Mouse (Mus musculus) liver, embryonic 12.5 days (tissue): Measurements from ENCODE around the gene F13b. TPM values are rescaled to one million over a fixed set of nuclear protein-coding genes. Genes with fewer than 3 reads are reported as not detected.

ENCODE experiments used
- ATAC-seq: fragments of 200-750 bp; cut with Nextera tagmentation; 2 replicates; pipeline ENCODE4 v1.8.0; 2017; ENCODE audit warnings: moderate number of reproducible peaks, mild to moderate bottlenecking, moderate library complexity
- H3K27ac ChIP-seq: fragments of 300-500 bp; sonication (generic); 2 replicates; pipeline ENCODE4 v1.5.1; 2016; ENCODE audit warnings: mild to moderate bottlenecking
- H3K27me3 ChIP-seq: fragments of 300-500 bp; sonication (generic); replicated peaks from 2 replicates; pipeline ENCODE4 v1.6.1; 2016; ENCODE audit warnings: mild to moderate bottlenecking, moderate library complexity
- H3K36me3 ChIP-seq: fragments of 300-500 bp; sonication (generic); 2 replicates; pipeline ENCODE4 v1.6.1; 2016; ENCODE audit warnings: mild to moderate bottlenecking, moderate library complexity
- H3K4me1 ChIP-seq: fragments of 300-500 bp; sonication (generic); 2 replicates; pipeline ENCODE4 v1.6.1; 2016
- H3K4me2 ChIP-seq: fragments of 300-500 bp; sonication (generic); 2 replicates; pipeline ENCODE4 v1.6.1; 2016; ENCODE audit warnings: mild to moderate bottlenecking, moderate library complexity
- H3K4me3 ChIP-seq: fragments of 300-500 bp; sonication (generic); 2 replicates; pipeline ENCODE4 v1.5.1; 2016; ENCODE audit warnings: mild to moderate bottlenecking, moderate library complexity
- H3K9ac ChIP-seq: fragments of 300-500 bp; sonication (generic); 2 replicates; pipeline ENCODE4 v1.6.1; 2016; ENCODE audit warnings: mild to moderate bottlenecking, moderate library complexity
- H3K9me3 ChIP-seq: fragments of 300-500 bp; sonication (generic); replicated peaks from 2 replicates; pipeline ENCODE4 v1.6.1; 2016; ENCODE audit warnings: mild to moderate bottlenecking, moderate library complexity
- WGBS: fragments of 180-500 bp; shearing (Covaris S2); methylation state at CpG from one replicate; pipeline ENCODE4 v1.1.7; 2016; ENCODE audit not compliant: insufficient replicate concordance; 5-methylcytosine and 5-hydroxymethylcytosine counted together
- polyA plus RNA-seq: library from polyadenylated mRNA; unstranded; fragments of >200 nt; fragmentation: Nextera tagmentation; extraction: Ambion mirVana; gene quantifications from 2 replicates; pipeline ENCODE4 v1.2.1, GENCODE M21; 2016

F13b gene
- polyA plus RNA-seq, 1 experiment from 2014 or later = 3.8 TPM

GRCm38 (mm10) chr1:139514556-139514955, 13.1 kb downstream of the F13b start:
- Histone ChIP-seq H3K36me3 (no peaks in the 10 kb centered on the region), H3K4me3 (no peak overlapping the region), H3K4me1 (no peaks in the 10 kb centered on the region), H3K27ac (no peak overlapping the region), H3K9ac (no peak overlapping the region), H3K4me2 (no peak overlapping the region), H3K27me3 (no peaks in the 10 kb centered on the region), H3K9me3 (no peaks in the 10 kb centered on the region)
- 75% methylated on average over 12 of the region's 12 CpGs for WGBS
- ATAC-seq = no peak

GRCm38 (mm10) chr1:139548536-139548935, 47.0 kb downstream of the F13b start:
- WGBS = 49% methylated on average over 1 of the region's 1 CpGs
- H3K4me3 ChIP-seq = no peak overlapping the region
- no peak for ATAC-seq
- H3K9ac ChIP-seq = no peak overlapping the region
- H3K36me3 ChIP-seq = no peaks in the 10 kb centered on the region
- no peak overlapping the region for H3K4me2 ChIP-seq
- H3K27ac ChIP-seq = no peak overlapping the region
- no peaks in the 10 kb centered on the region for H3K4me1 ChIP-seq
- H3K27me3 ChIP-seq = no peaks in the 10 kb centered on the region
- no peaks in the 10 kb centered on the region for H3K9me3 ChIP-seq

GRCm38 (mm10) chr1:139551311-139551710, 49.8 kb downstream of the F13b start:
- Histone ChIP-seq H3K4me1 (no peaks in the 10 kb centered on the region), H3K4me2 (no peak overlapping the region), H3K4me3 (no peak overlapping the region), H3K9ac (no peak overlapping the region), H3K36me3 (no peaks in the 10 kb centered on the region), H3K27me3 (no peaks in the 10 kb centered on the region), H3K9me3 (no peaks in the 10 kb centered on the region), H3K27ac (no peak overlapping the region)
- no peak for ATAC-seq
- WGBS = 53% methylated on average over 1 of the region's 1 CpGs

- H3K4me2 ChIP-seq = no peak within 1 kb of the TSS
- no peaks in the 10 kb centered on the region for H3K4me1 ChIP-seq
- H3K4me3 ChIP-seq = no peak within 1 kb of the TSS
- WGBS = 54% methylated on average over 1 of the region's 1 CpGs
- no peak within 1 kb of the TSS for H3K9ac ChIP-seq
- H3K27ac ChIP-seq = no peak within 1 kb of the TSS
- H3K27me3 ChIP-seq = no peaks in the 10 kb centered on the region
- ATAC-seq = no peak
- H3K9me3 ChIP-seq = no peaks in the 10 kb centered on the region
- H3K36me3 ChIP-seq = no peaks in the 10 kb centered on the region
Observed at GRCm38 (mm10) chr1:139560024-139560423, 58.5 kb downstream of the F13b start, which contains the start of gene Cfhr1. Cfhr1 (minus strand) TSS chr1:139560272.

Other genes with a start within 250 kb of the F13b start
- gene Crb1, start 124.6 kb upstream of the F13b start, polyA plus RNA-seq = 0.05 TPM in 1 of 2 replicates, not detected in the other
- 5.3 and 5.9 TPM in 2 replicates for gene Zbtb41, start 79.4 kb upstream of the F13b start, polyA plus RNA-seq
- gene Aspm, start 46.9 kb upstream of the F13b start, polyA plus RNA-seq = 14.8 and 15.2 TPM in 2 replicates
- gene Cfhr1, start 58.6 kb downstream of the F13b start, polyA plus RNA-seq = 0.72 and 0.80 TPM in 2 replicates